Mouse (Mus musculus): Measurements from ENCODE around the gene Gm3526.
"Not testable (repeated sequence)": the region's sequence is repeated elsewhere in the genome, so short reads cannot be mapped to it uniquely, and the experiment has no call there.

Gm3526 gene

DNA sequence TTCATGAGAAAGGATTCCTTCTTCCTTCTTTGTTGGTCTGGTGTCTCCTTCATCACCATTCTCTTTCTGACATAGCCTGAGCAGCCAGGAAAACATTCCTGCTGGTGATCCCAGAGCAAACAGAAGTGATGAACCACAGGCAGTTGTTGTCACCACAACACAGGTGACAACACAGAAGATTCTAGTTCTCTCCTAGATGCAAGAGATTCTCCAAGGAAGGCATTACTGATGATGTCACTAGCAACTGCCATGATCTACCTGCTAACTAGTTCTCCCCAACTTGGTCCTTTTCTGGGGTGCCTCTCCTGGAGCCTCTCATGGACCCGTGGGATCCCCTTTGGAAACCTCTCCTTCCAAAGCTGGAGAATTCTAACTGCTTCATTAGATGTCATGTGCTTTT is at the start of gene Gm3526:
TSS of gene Gm3526 (minus strand) at position 101 of the 400 bp plus-strand sequence.
- DNase-seq (ENCODE audit: low read depth, low spot score): not testable (repeated sequence)

All from ES-CJ7 (cell line).